Mouse (Mus musculus): ENCODE measurements around the gene Casq1. TPM values are rescaled to one million over a fixed set of nuclear protein-coding genes. Genes with fewer than 3 reads are reported as not detected.

Gene Casq1
- polyA plus RNA-seq, 1 experiment = 1.8 TPM

DNA sequence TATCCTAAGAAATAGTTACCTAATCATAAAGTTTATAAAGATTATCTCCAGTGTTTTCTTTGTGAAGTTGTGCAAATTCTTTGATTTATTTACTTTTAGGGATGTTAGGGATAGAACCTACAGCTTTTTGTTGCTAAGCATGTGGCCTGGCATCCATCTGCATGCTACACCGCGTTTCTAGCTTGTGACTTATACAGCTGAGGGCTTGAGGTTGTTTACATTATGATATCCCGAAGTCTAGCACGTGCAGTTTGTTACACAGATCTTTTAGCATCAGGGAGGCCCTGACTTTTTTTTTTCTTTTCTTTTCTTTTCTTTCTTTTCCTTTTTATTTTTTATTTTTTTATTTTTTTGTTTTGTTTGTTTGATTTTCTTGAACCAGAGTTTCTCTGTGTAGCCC, 59.7 kb downstream of the Casq1 start:
- Histone ChIP-seq H3K9me3 (replicated peaks; ENCODE audit: control insufficient read depth, insufficient read depth, low read length, poor library complexity, severe bottlenecking) (no peaks in the 10 kb centered on the region), H3K27me3 (ENCODE audit: control insufficient read depth, insufficient read depth, low read length, poor library complexity, severe bottlenecking) (no peaks in the 10 kb centered on the region), H3K36me3 (ENCODE audit: control insufficient read depth, insufficient read depth, low read length, poor library complexity, severe bottlenecking) (peaks cover 12% of the 10 kb centered on the region; the same call in 1 of the 2 replicates), H3K4me3 (ENCODE audit: low read depth, low read length) (no peak overlapping the region), H3K27ac (ENCODE audit: insufficient read depth, low read length) (no peak overlapping the region), H3K9ac (ENCODE audit: low read depth, poor library complexity, severe bottlenecking) (no peak overlapping the region), H3K4me1 (ENCODE audit: control insufficient read depth, insufficient read depth, low read length) (no peaks in the 10 kb centered on the region)
- no peak for TF ChIP-seq POLR2A (IDR thresholded peaks at IDR 0.05; ENCODE audit: insufficient read depth, low read length)
- TF ChIP-seq EP300 (IDR thresholded peaks at IDR 0.05; ENCODE audit: insufficient read depth, low read depth, low read length) = no peak
- TF ChIP-seq CTCF (IDR thresholded peaks at IDR 0.05; ENCODE audit: low read depth, low read length) = no peak

Other genes with a start within 250 kb of the Casq1 start
- 29.7 and 33.8 TPM in 2 replicates for gene Vangl2, start 191.4 kb downstream of the Casq1 start, polyA plus RNA-seq (2011; ENCODE audit: insufficient read depth, insufficient read length, low read depth, missing spikeins)
- gene Nhlh1, start 162.3 kb downstream of the Casq1 start, polyA plus RNA-seq (2011; ENCODE audit: insufficient read depth, insufficient read length, low read depth, missing spikeins) = not detected in 2 replicates
- gene Copa, start 137.3 kb downstream of the Casq1 start, polyA plus RNA-seq (2011; ENCODE audit: insufficient read depth, insufficient read length, low read depth, missing spikeins) = 161 and 163 TPM in 2 replicates
- gene Ncstn, start 137.1 kb downstream of the Casq1 start, polyA plus RNA-seq (2011; ENCODE audit: insufficient read depth, insufficient read length, low read depth, missing spikeins) = 54.2 and 56.2 TPM in 2 replicates
- gene Pex19, start 93.1 kb downstream of the Casq1 start, polyA plus RNA-seq (2011; ENCODE audit: insufficient read depth, insufficient read length, low read depth, missing spikeins) = 82.0 and 83.8 TPM in 2 replicates
- gene Dcaf8, start 71.8 kb downstream of the Casq1 start, polyA plus RNA-seq (2011; ENCODE audit: insufficient read depth, insufficient read length, low read depth, missing spikeins) = 98.6 and 103 TPM in 2 replicates
- 61.0 and 62.6 TPM in 2 replicates for gene Pea15a, start 13.1 kb downstream of the Casq1 start, polyA plus RNA-seq (2011; ENCODE audit: insufficient read depth, insufficient read length, low read depth, missing spikeins)
- gene Atp1a4, start 38.5 kb upstream of the Casq1 start, polyA plus RNA-seq (2011; ENCODE audit: insufficient read depth, insufficient read length, low read depth, missing spikeins) = not detected in 2 replicates
- 35.4 and 35.8 TPM in 2 replicates for gene Igsf8, start 41.8 kb upstream of the Casq1 start, polyA plus RNA-seq (2011; ENCODE audit: insufficient read depth, insufficient read length, low read depth, missing spikeins)
- 2.1 and 2.6 TPM in 2 replicates for gene Atp1a2, start 78.2 kb upstream of the Casq1 start, polyA plus RNA-seq (2011; ENCODE audit: insufficient read depth, insufficient read length, low read depth, missing spikeins)
- gene Kcnj9, start 109.5 kb upstream of the Casq1 start, polyA plus RNA-seq (2011; ENCODE audit: insufficient read depth, insufficient read length, low read depth, missing spikeins) = not detected in 2 replicates
- gene Kcnj10, start 121.3 kb upstream of the Casq1 start, polyA plus RNA-seq (2011; ENCODE audit: insufficient read depth, insufficient read length, low read depth, missing spikeins) = 1.0 and 1.3 TPM in 2 replicates
- 19.9 and 21.2 TPM in 2 replicates for gene Pigm, start 156.7 kb upstream of the Casq1 start, polyA plus RNA-seq (2011; ENCODE audit: insufficient read depth, insufficient read length, low read depth, missing spikeins)